Mouse (Mus musculus) midbrain, embryonic 14.5 days (tissue): ENCODE measurements at regions not wholly inside any gene's neighbourhood (a gene's known extent, or its start where the extent isn't known, plus 50 kb on each side); places are given as distances from the start of the nearest gene placed in this dataset.

Source experiments
- ATAC-seq: fragments of 200-750 bp; cut with Nextera tagmentation; 2 replicates; pipeline ENCODE4 v1.8.0; 2017; ENCODE audit warnings: moderate number of reproducible peaks, moderate library complexity; ENCODE audit not compliant: low FRiP score, low TSS enrichment
- DNase-seq: peaks from one replicate; pipeline ENCODE4 v3.0.0-alpha.2; 2015
- H3K27ac ChIP-seq: fragments of 300-500 bp; sonication (generic); replicated peaks from 2 replicates; pipeline ENCODE4 v1.5.1; 2014; ENCODE audit warnings: mild to moderate bottlenecking, low read depth, low read length, moderate library complexity
- H3K27me3 ChIP-seq: fragments of 300-500 bp; sonication (generic); 2 replicates; pipeline ENCODE4 v1.6.1; 2014; ENCODE audit warnings: low read length, control low read depth, mixed read lengths; ENCODE audit not compliant: control insufficient read depth, insufficient read depth
- H3K36me3 ChIP-seq: fragments of 300-500 bp; sonication (generic); 2 replicates; pipeline ENCODE4 v1.6.1; 2014; ENCODE audit warnings: low read length, control low read depth; ENCODE audit not compliant: control insufficient read depth, insufficient read depth
- H3K4me1 ChIP-seq: fragments of 300-500 bp; sonication (generic); 2 replicates; pipeline ENCODE4 v1.6.1; 2014; ENCODE audit warnings: mild to moderate bottlenecking, antibody characterized with exemption, low read length, control low read depth; ENCODE audit not compliant: control insufficient read depth, insufficient read depth
- H3K4me2 ChIP-seq: fragments of 300-500 bp; sonication (generic); 2 replicates; pipeline ENCODE4 v1.6.1; 2014; ENCODE audit warnings: mild to moderate bottlenecking, low read length, moderate library complexity
- H3K4me3 ChIP-seq: fragments of 300-500 bp; sonication (generic); replicated peaks from 2 replicates; pipeline ENCODE4 v1.5.1; 2014; ENCODE audit warnings: low read depth, low read length
- H3K9ac ChIP-seq: fragments of 300-500 bp; sonication (generic); replicated peaks from 2 replicates; pipeline ENCODE4 v1.6.1; 2014; ENCODE audit warnings: mild to moderate bottlenecking, low read length, moderate library complexity
- H3K9me3 ChIP-seq: fragments of 300-500 bp; sonication (generic); 2 replicates; pipeline ENCODE4 v1.6.1; 2016; ENCODE audit warnings: low read length, control low read depth, mixed read lengths; ENCODE audit not compliant: control insufficient read depth
- WGBS: fragments of 180-500 bp; shearing (Covaris S2); extraction: QIAGEN DNeasy Blood & Tissue Kit; methylation state at CpG from one replicate; pipeline ENCODE4 v1.1.7; 2014; 5-methylcytosine and 5-hydroxymethylcytosine counted together

- H3K27me3 ChIP-seq: no peaks in the 10 kb centered on the region
- H3K4me1 ChIP-seq: no peaks in the 10 kb centered on the region
- H3K9ac ChIP-seq: no peak overlapping the region
- H3K9me3 ChIP-seq: no peaks in the 10 kb centered on the region
- H3K27ac ChIP-seq: no peak overlapping the region
- ATAC-seq: no peak
- H3K4me3 ChIP-seq: no peak overlapping the region
- no peak for DNase-seq
- no peaks in the 10 kb centered on the region for H3K36me3 ChIP-seq
- H3K4me2 ChIP-seq: no peak overlapping the region
Observed at GRCm38 (mm10) chr9:26060834-26061233, 579.5 kb downstream of the Eepd1 start.

- Histone ChIP-seq H3K36me3 (no peaks in the 10 kb centered on the region), H3K27me3 (no peaks in the 10 kb centered on the region), H3K27ac (no peak overlapping the region), H3K4me1 (no peaks in the 10 kb centered on the region), H3K9ac (no peak overlapping the region), H3K4me2 (no peak overlapping the region), H3K4me3 (no peak overlapping the region), H3K9me3 (no peaks in the 10 kb centered on the region; the same call in 1 of the 2 replicates)
- 78% methylated on average over 2 of the region's 2 CpGs for WGBS
- DNase-seq: no peak
- no peak for ATAC-seq
Observed at GRCm38 (mm10) chr9:26077057-26077456, 595.7 kb downstream of the Eepd1 start.

- H3K27me3 ChIP-seq: no peaks in the 10 kb centered on the region
- no peaks in the 10 kb centered on the region for H3K4me1 ChIP-seq
- 49% methylated on average over 2 of the region's 2 CpGs for WGBS
- no peaks in the 10 kb centered on the region for H3K36me3 ChIP-seq
- no peak overlapping the region for H3K9ac ChIP-seq
- H3K27ac ChIP-seq: no peak overlapping the region
- H3K4me2 ChIP-seq: no peak overlapping the region
- DNase-seq (no peak), ATAC-seq (no peak)
- no peaks in the 10 kb centered on the region for H3K9me3 ChIP-seq
- H3K4me3 ChIP-seq: no peak overlapping the region
Observed at GRCm38 (mm10) chr9:26086524-26086923, 605.2 kb downstream of the Eepd1 start.

DNA sequence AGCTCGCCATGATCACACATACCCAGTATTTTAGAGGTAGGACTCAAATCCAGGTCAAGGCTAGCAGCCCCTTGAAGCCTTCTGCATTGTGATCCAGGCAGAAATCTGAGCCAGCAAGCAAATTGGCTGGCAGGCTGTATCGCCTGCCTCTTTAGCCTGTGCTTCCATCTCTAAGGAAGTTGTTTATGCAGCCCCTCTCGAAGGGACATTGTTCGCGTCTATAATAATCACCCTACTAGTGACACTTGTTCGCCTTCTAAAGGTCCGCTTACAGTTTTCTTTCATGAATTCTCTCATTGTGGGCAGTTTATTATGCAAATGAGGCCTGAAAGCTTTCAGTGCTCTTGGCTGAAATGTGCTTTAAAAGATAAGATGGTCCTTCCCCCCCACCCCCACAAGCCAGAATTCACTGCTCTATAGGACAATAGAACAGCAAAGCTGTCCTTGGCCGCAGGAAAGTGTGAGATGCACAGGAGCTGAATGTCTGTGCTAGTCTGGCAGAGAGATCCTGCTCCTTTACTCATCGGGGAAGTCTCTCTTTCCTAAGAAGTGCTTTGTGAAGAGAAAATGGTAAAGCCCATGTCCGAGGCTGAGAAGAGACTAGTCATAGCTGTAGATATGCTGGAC, 610.8 kb downstream of the Eepd1 start:
- Histone ChIP-seq H3K9ac (no peak overlapping the region), H3K9me3 (no peaks in the 10 kb centered on the region), H3K27ac (no peak overlapping the region), H3K4me3 (no peak overlapping the region), H3K27me3 (no peaks in the 10 kb centered on the region), H3K4me2 (0 out of 2 replicates have a peak overlapping the region, but pooled peaks have one; percentile 25), H3K36me3 (no peaks in the 10 kb centered on the region), H3K4me1 (no peaks in the 10 kb centered on the region)
- DNase-seq (peak; percentile 54), ATAC-seq (peak; percentile 60; the same call in 1 of the 2 replicates)
- WGBS: 34% methylated on average over 10 of the region's 10 CpGs

GRCm38 (mm10) chr9:26104136-26104535, 622.8 kb downstream of the Eepd1 start:
- ATAC-seq (no peak), DNase-seq (no peak)
- Histone ChIP-seq H3K27me3 (no peaks in the 10 kb centered on the region), H3K4me3 (no peak overlapping the region), H3K36me3 (no peaks in the 10 kb centered on the region), H3K4me1 (no peaks in the 10 kb centered on the region), H3K4me2 (no peak overlapping the region), H3K9ac (no peak overlapping the region), H3K27ac (no peak overlapping the region), H3K9me3 (no peaks in the 10 kb centered on the region)
- WGBS: 70% methylated on average over 4 of the region's 4 CpGs

DNA sequence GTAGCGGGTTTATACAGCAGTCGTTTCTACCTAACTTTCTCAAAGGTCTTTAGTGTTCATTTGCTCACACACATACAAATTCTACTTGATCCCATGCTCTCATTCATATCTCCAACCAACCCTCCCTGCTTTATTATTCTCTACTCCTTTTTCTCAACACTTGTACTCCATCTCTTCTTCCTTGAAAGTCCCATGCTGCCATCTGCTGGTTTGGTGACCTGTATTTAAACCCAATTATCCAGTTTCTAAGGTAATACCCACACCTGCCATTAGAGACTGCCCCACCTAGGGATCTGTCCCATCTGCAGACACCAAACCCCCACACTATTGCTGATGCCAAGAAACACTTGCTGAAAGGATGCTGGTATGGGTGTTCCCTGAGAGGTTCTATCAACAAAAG, 611.5 kb upstream of the B3gat1 start:
- 87% methylated on average over 2 of the region's 2 CpGs for WGBS
- Histone ChIP-seq H3K4me1 (no peaks in the 10 kb centered on the region), H3K9ac (no peak overlapping the region), H3K9me3 (no peaks in the 10 kb centered on the region), H3K27me3 (no peaks in the 10 kb centered on the region), H3K4me3 (no peak overlapping the region), H3K4me2 (no peak overlapping the region), H3K36me3 (no peaks in the 10 kb centered on the region), H3K27ac (no peak overlapping the region)
- ATAC-seq: no peak
- peak; percentile 34 for DNase-seq

- Histone ChIP-seq H3K4me2 (no peak overlapping the region), H3K27me3 (no peaks in the 10 kb centered on the region), H3K9me3 (no peaks in the 10 kb centered on the region), H3K4me3 (no peak overlapping the region), H3K36me3 (no peaks in the 10 kb centered on the region), H3K27ac (no peak overlapping the region), H3K4me1 (no peaks in the 10 kb centered on the region), H3K9ac (no peak overlapping the region)
- DNase-seq: peak; percentile 15
- WGBS: 70% methylated on average over 2 of the region's 2 CpGs
- ATAC-seq: no peak
Observed at GRCm38 (mm10) chr9:26134587-26134986, 598.9 kb upstream of the B3gat1 start.
